ENCODE assay signal across 10 mouse cellular contexts in genomic region chrX:84860012-84860647, GRCm38 (mm10).
DNase-seq lines count a peak whose midpoint lies in the region; ATAC-seq and TF ChIP-seq lines count a peak whose summit lies in the region.
"Had no signal": no experiment of that assay in that cellular context is flagged by ENCODE, and none has a peak within 500 bp of the region (broad histone marks: within the 10 kb centered on the region; RNA-seq: fewer than 3 reads in every experiment).

No protein-coding gene starts in this region.

- peak; percentile 44 for DNase-seq in kidney, postnatal 0 days (ENCODE audit: low spot score)
- DNase-seq in kidney, adult 2 months = no peak
- peak; percentile 15 to 63 for DNase-seq in frontal cortex, adult 2 months (ENCODE audit: extremely low spot score in 1 of 2, low spot score in 1 of 2)
- peak; percentile 5 to 25 for DNase-seq in layer of hippocampus, postnatal 10 days (ENCODE audit: low spot score in 2 of 2)
- DNase-seq in lung, adult 18-20 months = peak; percentile 51 to 59
- DNase-seq in retina, embryonic 14.5 days (ENCODE audit: low spot score) = peak; percentile 70
- no peak for DNase-seq in adrenal gland, postnatal 14 days
- no peak for DNase-seq in gastrocnemius, adult 2 months

- no peak overlapping the region for H3K4me2 ChIP-seq in kidney, postnatal 0 days (ENCODE audit: low read length)
- H3K4me2 ChIP-seq: embryonic facial prominence, embryonic 15.5 days had no signal

- intact Hi-C loops in gastrocnemius, adult 2 months (cut with DNase I) = no loop called here

- H3K27me3 ChIP-seq in kidney, postnatal 0 days (ENCODE audit: insufficient read depth, low read length) = no peaks in the 10 kb centered on the region
- H3K27me3 ChIP-seq in kidney, adult 2 months (replicated peaks; ENCODE audit: control insufficient read depth, insufficient read depth, low read length) = no peaks in the 10 kb centered on the region
- H3K27me3 ChIP-seq: embryonic facial prominence, embryonic 15.5 days had no signal

- no peaks in the 10 kb centered on the region for H3K36me3 ChIP-seq in kidney, postnatal 0 days (ENCODE audit: insufficient read depth, low read length)
- H3K36me3 ChIP-seq in kidney, adult 2 months (ENCODE audit: control insufficient read depth, insufficient read depth, low read length) = no peaks in the 10 kb centered on the region
- H3K36me3 ChIP-seq: embryonic facial prominence, embryonic 15.5 days; G1E had no signal

- H3K27ac ChIP-seq in kidney, postnatal 0 days = no peak overlapping the region
- H3K27ac ChIP-seq in kidney, adult 2 months (ENCODE audit: insufficient read depth, low read depth, low read length) = no peak overlapping the region
- no peak overlapping the region for H3K27ac ChIP-seq in gastrocnemius, adult 2 months
- H3K27ac ChIP-seq: embryonic facial prominence, embryonic 15.5 days had no signal

- no peaks in the 10 kb centered on the region for H3K4me1 ChIP-seq in kidney, postnatal 0 days (replicated peaks; ENCODE audit: insufficient read depth, low read length)
- H3K4me1 ChIP-seq in kidney, adult 2 months (ENCODE audit: control insufficient read depth, insufficient read depth, low read length) = no peaks in the 10 kb centered on the region
- H3K4me1 ChIP-seq: embryonic facial prominence, embryonic 15.5 days had no signal

- H3K4me3 ChIP-seq in kidney, postnatal 0 days (replicated peaks; ENCODE audit: low read depth, low read length) = no peak overlapping the region
- H3K4me3 ChIP-seq in kidney, adult 2 months (ENCODE audit: insufficient read depth, low read depth, low read length) = no peak overlapping the region
- no peak overlapping the region for H3K4me3 ChIP-seq in gastrocnemius, adult 2 months
- H3K4me3 ChIP-seq: embryonic facial prominence, embryonic 15.5 days had no signal

- 36% methylated on average over 3 of the region's 3 CpGs for WGBS in kidney, postnatal 0 days
- WGBS in kidney, adult 2 months = 41% methylated on average over 3 of the region's 3 CpGs

- no peak; the same call in 1 of the 2 replicates for ATAC-seq in kidney, postnatal 0 days (replicated peaks; ENCODE audit: low FRiP score, low read depth)

- no peaks in the 10 kb centered on the region for H3K9me3 ChIP-seq in kidney, postnatal 0 days (replicated peaks; ENCODE audit: low read length)
- H3K9me3 ChIP-seq: embryonic facial prominence, embryonic 15.5 days; G1E had no signal

- TF ChIP-seq CTCF in kidney, postnatal 0 days (IDR thresholded peaks at IDR 0.05; ENCODE audit: low read depth) = no peak
- TF ChIP-seq CTCF in kidney, adult 2 months (conservative IDR thresholded peaks at IDR 0.05; ENCODE audit: insufficient read depth, insufficient read length, low read depth, low read length) = no peak
- TF ChIP-seq CTCF in gastrocnemius, adult 2 months (IDR thresholded peaks at IDR 0.05) = no peak

- no peak overlapping the region for H3K9ac ChIP-seq in kidney, postnatal 0 days (ENCODE audit: low read depth, low read length)
- H3K9ac ChIP-seq: embryonic facial prominence, embryonic 15.5 days had no signal

- no peak for TF ChIP-seq POLR2A in kidney, adult 2 months (IDR thresholded peaks at IDR 0.05; ENCODE audit: low read depth, low read length)

Comparison
In these comparisons a context has a peak if more than half of its experiments do, and no peak if none do; other contexts are left out.
1. DNase-seq: peak in kidney, postnatal 0 days (single experiment), frontal cortex, adult 2 months (2 of 2), layer of hippocampus, postnatal 10 days (2 of 2), lung, adult 18-20 months (2 of 2) and retina, embryonic 14.5 days (single experiment); none in kidney, adult 2 months (single experiment), adrenal gland, postnatal 14 days (single experiment) and gastrocnemius, adult 2 months (single experiment).